Mouse (Mus musculus) embryonic facial prominence, embryonic 14.5 days (tissue): ENCODE results near the gene Fam178b. TPM values are rescaled to one million over a fixed set of nuclear protein-coding genes. Genes with fewer than 3 reads are reported as not detected.

ENCODE experiments used
- ATAC-seq: fragments of 200-750 bp; cut with Nextera tagmentation; 2 replicates; pipeline ENCODE4 v1.8.0; 2017; ENCODE audit warnings: low read depth, moderate number of reproducible peaks, moderate TSS enrichment
- DNase-seq: peaks from one replicate; pipeline ENCODE4 v3.0.0-alpha.2; 2015; ENCODE audit warnings: low spot score
- H3K27ac ChIP-seq: fragments of 300-500 bp; sonication (generic); replicated peaks from 2 replicates; pipeline ENCODE4 v1.5.1; 2014; ENCODE audit warnings: low read depth, mild to moderate bottlenecking, low read length, moderate library complexity
- H3K27me3 ChIP-seq: fragments of 300-500 bp; sonication (generic); replicated peaks from 2 replicates; pipeline ENCODE4 v1.6.1; 2014; ENCODE audit warnings: low read length; ENCODE audit not compliant: control insufficient read depth, insufficient read depth
- H3K36me3 ChIP-seq: fragments of 300-500 bp; sonication (generic); 2 replicates; pipeline ENCODE4 v1.6.1; 2014; ENCODE audit warnings: low read length, mixed read lengths; ENCODE audit not compliant: control insufficient read depth, insufficient read depth
- H3K4me1 ChIP-seq: fragments of 300-500 bp; sonication (generic); 2 replicates; pipeline ENCODE4 v1.6.1; 2014; ENCODE audit warnings: antibody characterized with exemption, low read length; ENCODE audit not compliant: control insufficient read depth, insufficient read depth
- H3K4me2 ChIP-seq: fragments of 300-500 bp; sonication (generic); 2 replicates; pipeline ENCODE4 v1.6.1; 2014; ENCODE audit warnings: low read depth, mild to moderate bottlenecking, low read length, moderate library complexity, mixed read lengths
- H3K4me3 ChIP-seq: fragments of 300-500 bp; sonication (generic); 2 replicates; pipeline ENCODE4 v1.5.1; 2014; ENCODE audit warnings: low read depth, mild to moderate bottlenecking, low read length
- H3K9ac ChIP-seq: fragments of 300-500 bp; sonication (generic); 2 replicates; pipeline ENCODE4 v1.6.1; 2014; ENCODE audit warnings: low read depth, mild to moderate bottlenecking, low read length, moderate library complexity, mixed read lengths
- H3K9me3 ChIP-seq: fragments of 300-500 bp; sonication (generic); 2 replicates; pipeline ENCODE4 v1.6.1; 2016; ENCODE audit warnings: low read length; ENCODE audit not compliant: control insufficient read depth
- WGBS: fragments of 180-500 bp; shearing (Covaris S2); extraction: QIAGEN DNeasy Blood & Tissue Kit; methylation state at CpG from one replicate; pipeline ENCODE4 v1.1.7; 2014; 5-methylcytosine and 5-hydroxymethylcytosine counted together
- polyA plus RNA-seq: library from polyadenylated mRNA; unstranded; fragments of >200 nt; fragmentation: Nextera tagmentation; extraction: Ambion mirVana; gene quantifications from 2 replicates; pipeline ENCODE4 v1.2.1, GENCODE M21; 2014

Fam178b gene
- polyA plus RNA-seq, 1 experiment from 2014 or later, result 1.6 TPM

GRCm38 (mm10) chr1:36708626-36709025 lies 25.6 kb upstream of the Fam178b start:
- Histone ChIP-seq H3K9me3 (no peaks in the 10 kb centered on the region), H3K27me3 (no peaks in the 10 kb centered on the region), H3K27ac (0 out of 2 replicates have a peak overlapping the region, but pooled peaks have one; percentile 84), H3K4me2 (peak overlapping the region; percentile 61), H3K4me3 (peak overlapping the region; percentile 99), H3K36me3 (peaks cover 35% of the 10 kb centered on the region), H3K4me1 (0 out of 2 replicates have a peak, but pooled peaks cover 9% of the 10 kb centered on the region), H3K9ac (peak overlapping the region; percentile 93)
- DNase-seq (no peak), ATAC-seq (no peak)
- 94% methylated on average over 1 of the region's 1 CpGs for WGBS

GRCm38 (mm10) chr1:36707797-36708196 lies 24.8 kb upstream of the Fam178b start:
- Histone ChIP-seq H3K9ac (no peak overlapping the region; the same call in 1 of the 2 replicates), H3K9me3 (no peaks in the 10 kb centered on the region), H3K36me3 (peaks cover 44% of the 10 kb centered on the region), H3K27ac (no peak overlapping the region), H3K4me1 (0 out of 2 replicates have a peak, but pooled peaks cover 9% of the 10 kb centered on the region), H3K27me3 (no peaks in the 10 kb centered on the region), H3K4me2 (peak overlapping the region; percentile 61; the same call in 1 of the 2 replicates), H3K4me3 (no peak overlapping the region)
- DNase-seq (peak; percentile 39), ATAC-seq (no peak; the same call in 1 of the 2 replicates)
- 53% methylated on average over 3 of the region's 3 CpGs for WGBS

GRCm38 (mm10) chr1:36707166-36707565 lies 24.2 kb upstream of the Fam178b start:
- 61% methylated on average over 2 of the region's 2 CpGs for WGBS
- DNase-seq (no peak), ATAC-seq (no peak)
- Histone ChIP-seq H3K4me3 (no peak overlapping the region), H3K27ac (no peak overlapping the region), H3K9ac (no peak overlapping the region), H3K4me1 (0 out of 2 replicates have a peak, but pooled peaks cover 9% of the 10 kb centered on the region), H3K36me3 (peaks cover 50% of the 10 kb centered on the region), H3K27me3 (no peaks in the 10 kb centered on the region), H3K9me3 (no peaks in the 10 kb centered on the region), H3K4me2 (no peak overlapping the region)

- ATAC-seq, result no peak
- no peaks in the 10 kb centered on the region for H3K27me3 ChIP-seq
- no peak overlapping the region for H3K4me2 ChIP-seq
- H3K27ac ChIP-seq, result no peak overlapping the region
- H3K9ac ChIP-seq, result 0 out of 2 replicates have a peak overlapping the region, but pooled peaks have one; percentile 4
- DNase-seq, result no peak
- no peaks in the 10 kb centered on the region for H3K9me3 ChIP-seq
- H3K4me1 ChIP-seq, result peaks cover 5% of the 10 kb centered on the region
- WGBS, result 48% methylated on average over 5 of the region's 5 CpGs
- H3K4me3 ChIP-seq, result no peak overlapping the region
- peaks cover 60% of the 10 kb centered on the region for H3K36me3 ChIP-seq
Measured at GRCm38 (mm10) chr1:36697030-36697429, 14.0 kb upstream of the Fam178b start.

GRCm38 (mm10) chr1:36696411-36696810 lies 13.4 kb upstream of the Fam178b start:
- Histone ChIP-seq H3K36me3 (peaks cover 55% of the 10 kb centered on the region), H3K4me1 (peaks cover 6% of the 10 kb centered on the region), H3K9me3 (no peaks in the 10 kb centered on the region), H3K27ac (no peak overlapping the region), H3K4me3 (no peak overlapping the region), H3K9ac (0 out of 2 replicates have a peak overlapping the region, but pooled peaks have one; percentile 4), H3K4me2 (no peak overlapping the region), H3K27me3 (no peaks in the 10 kb centered on the region)
- no peak for ATAC-seq
- 60% methylated on average over 6 of the region's 6 CpGs for WGBS
- no peak for DNase-seq

GRCm38 (mm10) chr1:36694871-36695270 lies 11.9 kb upstream of the Fam178b start:
- Histone ChIP-seq H3K27ac (no peak overlapping the region), H3K4me3 (no peak overlapping the region), H3K4me1 (peaks cover 6% of the 10 kb centered on the region), H3K36me3 (peaks cover 39% of the 10 kb centered on the region), H3K27me3 (no peaks in the 10 kb centered on the region), H3K9ac (no peak overlapping the region), H3K9me3 (no peaks in the 10 kb centered on the region), H3K4me2 (no peak overlapping the region)
- DNase-seq, result no peak
- 86% methylated on average over 6 of the region's 6 CpGs for WGBS
- ATAC-seq, result no peak

- ATAC-seq, result peak; percentile 97
- Histone ChIP-seq H3K4me1 (peaks cover 6% of the 10 kb centered on the region), H3K4me3 (peak within 1 kb of the TSS; percentile 90), H3K27ac (no peak within 1 kb of the TSS; the same call in 1 of the 2 replicates), H3K9me3 (no peaks in the 10 kb centered on the region), H3K4me2 (peak within 1 kb of the TSS; percentile 70), H3K9ac (peak within 1 kb of the TSS; percentile 91), H3K36me3 (peaks cover 24% of the 10 kb centered on the region), H3K27me3 (no peaks in the 10 kb centered on the region)
- peak; percentile 99 for DNase-seq
- WGBS, result 2% methylated on average over 50 of the region's 68 CpGs
Measured at GRCm38 (mm10) chr1:36691271-36692155, 8.5 kb upstream of the Fam178b start, which contains the start of gene Cox5b. Cox5b (plus strand) TSS chr1:36691449.

- peak overlapping the region; percentile 90 for H3K4me3 ChIP-seq
- H3K9me3 ChIP-seq, result no peaks in the 10 kb centered on the region
- peak overlapping the region; percentile 91 for H3K9ac ChIP-seq
- H3K4me2 ChIP-seq, result peak overlapping the region; percentile 62
- peaks cover 24% of the 10 kb centered on the region for H3K36me3 ChIP-seq
- 52% methylated on average over 11 of the region's 11 CpGs for WGBS
- peaks cover 6% of the 10 kb centered on the region for H3K4me1 ChIP-seq
- no peak overlapping the region for H3K27ac ChIP-seq
- H3K27me3 ChIP-seq, result no peaks in the 10 kb centered on the region
- ATAC-seq (peak; percentile 1; the same call in 1 of the 2 replicates), DNase-seq (no peak)
Measured at GRCm38 (mm10) chr1:36690671-36691235, 7.8 kb upstream of the Fam178b start.
